Mouse (Mus musculus): ENCODE data around the gene Idh2. TPM values are rescaled to one million over a fixed set of nuclear protein-coding genes. Genes with fewer than 3 reads are reported as not detected.

The Idh2 gene
- total and polyA plus RNA-seq, 3 experiments, result 121 to 268 (median 181) TPM

DNA sequence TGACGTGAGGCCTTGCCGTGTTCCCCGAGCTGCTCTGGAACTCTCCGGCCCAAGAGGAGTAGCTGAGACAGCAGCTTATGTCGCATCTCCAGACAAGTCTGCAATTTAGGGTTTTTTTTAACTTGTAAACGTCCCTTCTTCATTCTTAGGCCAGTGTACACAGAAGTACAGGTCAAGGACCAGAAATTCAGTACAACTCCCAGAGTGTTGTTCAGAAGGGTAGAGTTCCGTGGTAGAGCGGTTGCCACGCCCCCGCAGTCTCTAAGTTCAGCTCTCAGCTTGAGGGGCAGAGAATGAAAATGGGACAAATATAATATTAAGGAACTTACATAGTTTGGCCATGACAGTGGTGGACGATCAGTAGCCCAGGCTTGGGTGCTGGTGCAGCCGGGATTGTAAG lies 59.4 kb downstream of the Idh2 start:
- Histone ChIP-seq H3K9me3 (replicated peaks; ENCODE audit: insufficient read depth, low read length) (no peaks in the 10 kb centered on the region), H3K9ac (ENCODE audit: control insufficient read depth, low read depth, low read length, poor library complexity, severe bottlenecking) (no peak overlapping the region), H3K27me3 (ENCODE audit: control insufficient read depth in 1 of 2, insufficient read depth in 2 of 2, low read length in 2 of 2) (no peaks in the 10 kb centered on the region), H3K79me2 (ENCODE audit: control insufficient read depth, insufficient read depth, low read length, poor library complexity) (no peaks in the 10 kb centered on the region; the same call in 1 of the 2 replicates), H3K4me1 (ENCODE audit: control insufficient read depth in 1 of 2, insufficient read depth in 2 of 2, low read length in 2 of 2) (peaks cover 9 to 15% of the 10 kb centered on the region in 2 experiments; a peak in 3 of 4 replicates), H3K36me3 (ENCODE audit: control insufficient read depth in 1 of 2, insufficient read depth in 2 of 2, low read length in 2 of 2) (peaks cover 0 to 16% of the 10 kb centered on the region in 2 experiments; a peak in 2 of 4 replicates), H3K27ac (ENCODE audit: control insufficient read depth, low read depth, low read length) (no peak overlapping the region), H3K4me3 (ENCODE audit: control insufficient read depth in 1 of 2, insufficient read depth in 1 of 2, low read depth in 2 of 2, low read length in 2 of 2) (no peak overlapping the region)
- TF ChIP-seq POLR2AphosphoS2 (IDR thresholded peaks at IDR 0.05; ENCODE audit: low read length) (no peak), RAD21 (IDR thresholded peaks at IDR 0.05; ENCODE audit: low read depth, low read length) (no peak), POLR2A (IDR thresholded peaks at IDR 0.05; ENCODE audit: control insufficient read depth in 1 of 2, insufficient read depth in 1 of 2, low read depth in 1 of 2, low read length in 2 of 2, poor library complexity in 1 of 2) (no peak), USF1 (IDR thresholded peaks at IDR 0.05; ENCODE audit: low read depth, low read length) (no peak), CHD1 (IDR thresholded peaks at IDR 0.05; ENCODE audit: low read depth, low read length) (no peak), ZMIZ1 (IDR thresholded peaks at IDR 0.05; ENCODE audit: low read depth, low read length) (no peak), NRF1 (IDR thresholded peaks at IDR 0.05; ENCODE audit: insufficient read depth, low read depth, low read length, poor library complexity, severe bottlenecking) (no peak), POLR2AphosphoS5 (IDR thresholded peaks at IDR 0.05; ENCODE audit: borderline replicate concordance, low read depth, low read length) (no peak), MXI1 (IDR thresholded peaks at IDR 0.05; ENCODE audit: low read depth, low read length) (no peak), USF2 (IDR thresholded peaks at IDR 0.05; ENCODE audit: borderline replicate concordance in 1 of 2, insufficient read depth in 1 of 2, low read depth in 1 of 2, low read length in 2 of 2) (no peak), CHD2 (IDR thresholded peaks at IDR 0.05; ENCODE audit: low read length) (no peak), MYB (IDR thresholded peaks at IDR 0.05; ENCODE audit: low read depth, low read length) (no peak), KAT2A (conservative IDR thresholded peaks at IDR 0.05; ENCODE audit: low read depth, low read length) (no peak), CTCF (IDR thresholded peaks at IDR 0.05 in 2 of 3, conservative IDR thresholded peaks at IDR 0.05 in 1 of 3; ENCODE audit: control insufficient read depth in 1 of 3, insufficient read depth in 1 of 3, low read depth in 2 of 3, low read length in 3 of 3, poor library complexity in 1 of 3, severe bottlenecking in 1 of 3) (no peak), ETS1 (IDR thresholded peaks at IDR 0.05; ENCODE audit: low read depth, low read length) (no peak), JUND (IDR thresholded peaks at IDR 0.05; ENCODE audit: low read depth, low read length) (no peak), ELF1 (IDR thresholded peaks at IDR 0.05; ENCODE audit: low read depth, low read length) (no peak), SIN3A (IDR thresholded peaks at IDR 0.05; ENCODE audit: low read length) (no peak), GATA1 (IDR thresholded peaks at IDR 0.05; ENCODE audit: low read depth, low read length) (no peak)
- DNase-seq (ENCODE audit: low read depth, low spot score), result no peak

DNA sequence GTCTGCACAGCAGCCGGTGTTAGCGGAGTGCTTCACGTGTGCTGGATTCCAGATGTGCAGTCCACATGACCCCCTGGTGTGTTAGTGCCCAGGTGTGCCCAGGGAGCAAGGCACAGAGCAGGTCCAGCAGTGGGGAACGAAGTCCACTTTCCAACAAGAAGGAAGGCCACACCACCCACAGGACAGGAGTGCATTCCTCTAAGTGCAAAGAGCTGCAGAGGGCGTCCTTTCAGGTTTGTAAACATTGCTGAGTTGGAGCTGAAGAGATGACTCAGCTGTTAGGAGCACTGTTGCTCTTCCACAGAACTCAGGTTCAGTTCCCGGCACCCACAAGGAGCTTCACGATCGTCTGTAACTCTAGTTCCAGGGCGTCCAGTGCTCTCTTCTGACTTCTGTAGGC lies 62.0 kb downstream of the Idh2 start:
- Histone ChIP-seq H3K9ac (ENCODE audit: control insufficient read depth, low read depth, low read length, poor library complexity, severe bottlenecking) (no peak overlapping the region), H3K27me3 (ENCODE audit: control insufficient read depth in 1 of 2, insufficient read depth in 2 of 2, low read length in 2 of 2) (no peaks in the 10 kb centered on the region), H3K36me3 (ENCODE audit: control insufficient read depth in 1 of 2, insufficient read depth in 2 of 2, low read length in 2 of 2) (peaks cover 0 to 12% of the 10 kb centered on the region in 2 experiments; a peak in 2 of 4 replicates), H3K9me3 (replicated peaks; ENCODE audit: insufficient read depth, low read length) (no peaks in the 10 kb centered on the region), H3K4me3 (ENCODE audit: control insufficient read depth in 1 of 2, insufficient read depth in 1 of 2, low read depth in 2 of 2, low read length in 2 of 2) (no peak overlapping the region), H3K27ac (ENCODE audit: control insufficient read depth, low read depth, low read length) (no peak overlapping the region), H3K4me1 (ENCODE audit: control insufficient read depth in 1 of 2, insufficient read depth in 2 of 2, low read length in 2 of 2) (peaks cover 9 to 15% of the 10 kb centered on the region in 2 experiments; a peak in 3 of 4 replicates), H3K79me2 (ENCODE audit: control insufficient read depth, insufficient read depth, low read length, poor library complexity) (peaks cover 2% of the 10 kb centered on the region)
- no peak for DNase-seq (ENCODE audit: low read depth, low spot score)
- no peak for TF ChIP-seq POLR2A (IDR thresholded peaks at IDR 0.05; ENCODE audit: control insufficient read depth in 1 of 2, insufficient read depth in 1 of 2, low read depth in 1 of 2, low read length in 2 of 2, poor library complexity in 1 of 2)
